Mouse (Mus musculus) erythroblast, embryonic 14.5 days (primary cell): ENCODE results near the gene Ubxn6.

Experiments
- GATA1 ChIP-seq: IDR thresholded peaks from 2 replicates; pipeline ENCODE4 v1.6.1; 2012; ENCODE audit warnings: low read length, inconsistent platforms, mixed read lengths
- TAL1 ChIP-seq: IDR thresholded peaks from 3 replicates; pipeline ENCODE4 v1.6.1; 2012; ENCODE audit warnings: low read length, inconsistent platforms, mixed read lengths

DNA sequence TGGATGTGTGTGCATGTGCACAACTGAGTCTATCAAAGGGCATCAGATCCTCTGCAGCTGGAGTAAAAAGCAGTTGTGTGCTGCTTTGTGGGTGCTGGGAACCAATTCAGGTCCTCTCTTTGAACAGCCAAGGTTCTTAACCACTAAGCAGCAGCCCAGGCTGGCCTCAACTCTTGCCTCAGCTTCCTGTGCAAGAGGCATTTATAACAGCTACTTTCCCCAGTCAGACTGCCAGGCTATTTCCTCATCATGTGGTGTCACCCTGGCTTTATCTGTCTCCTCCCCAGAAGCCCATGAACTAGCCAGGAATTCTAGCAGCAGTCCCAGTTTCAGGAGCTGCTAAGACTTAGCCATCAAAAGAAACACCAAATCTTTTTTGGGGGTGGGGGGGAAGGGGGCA lies 8.4 kb downstream of the Ubxn6 start:
- no peak for TF ChIP-seq TAL1
- TF ChIP-seq GATA1 = no peak
